Mouse (Mus musculus) left cerebral cortex, adult 9 months (tissue): ENCODE data around the gene Cnpy1.

ENCODE experiments used
- DNase-seq, 2 experiments: peaks; one replicate each; pipeline ENCODE4 v3.0.0; 2022; ENCODE audit warnings: low spot score in 2 of 2

Gene Cnpy1

DNA sequence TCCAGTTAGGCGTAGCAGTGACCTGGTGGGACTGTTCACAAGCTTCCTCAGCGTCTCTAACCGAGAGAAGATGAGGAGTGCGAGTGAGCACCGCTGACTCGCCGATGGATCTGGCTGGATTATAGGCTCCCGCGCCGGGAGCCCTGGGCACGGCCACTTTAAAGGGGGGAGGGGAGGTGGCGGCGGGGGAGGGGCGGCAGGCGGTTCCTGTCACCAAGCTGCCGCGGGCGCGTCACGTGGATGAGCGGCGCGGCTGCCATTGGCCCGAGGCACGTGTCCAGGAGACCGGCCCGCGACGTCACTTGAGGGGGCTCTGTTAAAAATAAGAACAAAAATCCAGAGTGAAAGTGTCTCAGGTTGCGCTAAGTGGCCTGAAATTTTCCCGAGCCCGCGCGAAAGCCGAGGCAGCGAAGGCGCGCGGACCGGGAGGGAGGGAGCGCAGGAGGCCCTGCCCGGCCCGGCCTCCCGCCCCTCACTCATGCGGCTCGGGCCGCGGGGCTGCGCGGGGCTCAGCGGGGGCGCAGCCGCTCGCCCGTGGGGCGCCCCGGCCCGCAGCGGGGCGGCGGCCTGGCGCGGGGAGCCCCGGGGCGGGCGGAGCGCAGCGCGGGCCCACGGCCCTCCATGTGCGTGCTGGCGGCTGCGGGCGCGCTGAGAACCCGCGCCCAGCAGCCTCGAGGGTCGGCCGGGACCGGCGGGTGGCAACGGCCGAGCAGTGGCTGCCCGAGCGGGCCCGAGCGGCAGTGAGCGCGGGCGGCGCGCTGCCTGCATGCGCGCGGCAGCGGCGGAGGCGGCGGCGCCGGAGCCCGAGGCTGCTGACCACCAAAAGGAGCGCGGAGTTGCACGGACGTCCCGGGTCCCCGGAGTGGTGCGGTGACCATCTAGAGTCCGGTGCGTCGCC is 80.0 kb downstream of the Cnpy1 start, which contains the start of gene En2:
Gene En2, plus strand, starts transcription at position 337 of the 898 bp plus-strand sequence.
- peak in 1 of 2 experiments; percentile 11 for DNase-seq

GRCm38 (mm10) chr5:28163926-28164325 is 81.7 kb downstream of the Cnpy1 start:
- DNase-seq, result no peak

- DNase-seq, result no peak
Observed at GRCm38 (mm10) chr5:28161938-28162402, 83.6 kb downstream of the Cnpy1 start.

- DNase-seq, result no peak
Observed at GRCm38 (mm10) chr5:28161383-28161937, 84.1 kb downstream of the Cnpy1 start.

- no peak for DNase-seq
Observed at GRCm38 (mm10) chr5:28159891-28160470, 85.6 kb downstream of the Cnpy1 start.

- DNase-seq, result no peak
Observed at GRCm38 (mm10) chr5:28159072-28159458, 86.5 kb downstream of the Cnpy1 start.

- DNase-seq, result no peak
Observed at GRCm38 (mm10) chr5:28158308-28159071, 87.1 kb downstream of the Cnpy1 start.

GRCm38 (mm10) chr5:28157781-28158180 is 87.8 kb downstream of the Cnpy1 start:
- DNase-seq, result no peak

DNA sequence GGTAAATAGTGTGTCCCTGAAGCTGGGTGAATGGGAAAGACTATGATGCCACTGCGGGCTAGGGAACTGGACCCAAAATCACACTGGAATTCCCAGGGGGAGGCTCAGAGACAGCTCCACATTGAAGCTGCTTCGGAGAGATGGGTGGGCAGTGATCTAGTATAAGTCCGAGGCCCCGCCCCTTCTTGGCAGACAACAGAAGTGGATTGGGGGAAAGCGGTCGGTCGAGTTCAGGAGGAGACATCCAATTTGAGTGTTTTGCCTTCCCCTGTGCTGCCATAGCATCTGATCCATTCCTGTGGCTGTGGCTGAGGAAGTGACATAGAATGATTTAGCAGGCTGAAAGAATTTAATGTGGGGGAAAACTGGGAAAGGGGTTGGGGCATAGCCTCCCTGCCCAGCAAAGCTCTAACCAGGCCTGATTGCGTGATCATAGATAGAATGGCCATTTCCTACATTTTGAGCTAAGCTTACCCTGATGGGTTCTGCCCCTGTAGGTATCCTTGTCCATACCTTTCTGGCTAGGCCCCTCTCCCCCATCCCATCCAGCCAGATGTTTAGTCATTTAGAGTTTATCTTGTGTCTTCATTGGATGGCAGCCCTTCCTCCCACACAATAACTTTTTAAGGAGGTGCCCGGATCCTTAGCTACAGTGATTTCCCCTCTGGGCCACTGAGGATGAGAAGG is 88.4 kb downstream of the Cnpy1 start:
- no peak for DNase-seq
